Mouse (Mus musculus) gastrocnemius, adult 8-10 months (tissue): Measurements from ENCODE around the gene Ddx24. TPM values are rescaled to one million over a fixed set of nuclear protein-coding genes. Genes with fewer than 3 reads are reported as not detected.
A peak's percentile ranks its signal among the peaks of the same experiment; 100 is the strongest.
"Not testable (repeated sequence)": the region's sequence is repeated elsewhere in the genome, so short reads cannot be mapped to it uniquely, and the experiment has no call there.

Experiments
- DNase-seq, 2 experiments: peaks; one replicate each; pipeline ENCODE4 v3.0.0; 2022; ENCODE audit warnings: low spot score in 2 of 2
- total RNA-seq, 4 experiments: library from RNA; stranded (reverse); gene quantifications; 2 replicates each; pipeline ENCODE4 v1.2.4; 2022

The Ddx24 gene
- total RNA-seq, result 10 to 100 TPM; 79.0 to 94.0 (median 83.7) TPM

GRCm38 (mm10) chr12:103425729-103426470 is at the start of gene Ddx24:
TSS of gene Ddx24 (minus strand) at chr12:103425830.
- DNase-seq, result peak; percentile 96 to 98

DNA sequence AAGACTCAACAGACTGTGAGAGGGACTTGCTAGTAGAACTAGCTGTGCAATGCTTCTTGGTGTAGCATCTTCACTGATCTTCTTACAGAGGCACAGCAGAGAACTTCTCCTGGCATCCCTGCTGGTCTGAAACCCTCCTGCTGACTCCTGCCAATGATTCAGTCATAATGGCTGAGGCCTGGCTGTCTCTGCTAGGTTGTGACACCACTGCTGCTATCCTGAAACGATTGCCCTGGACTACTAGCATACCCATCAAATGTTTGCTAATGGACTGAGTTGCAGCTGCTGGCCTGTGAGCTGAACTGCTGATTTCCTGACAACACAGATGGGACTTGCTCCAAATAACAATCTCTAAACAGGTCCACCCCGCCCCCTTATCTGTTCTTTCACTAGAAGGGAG is 48.9 kb upstream of the Ddx24 start:
- no peak for DNase-seq

GRCm38 (mm10) chr12:103457140-103457539 is 31.5 kb upstream of the Ddx24 start, which contains the start of gene Ifi27l2b:
TSS of gene Ifi27l2b (minus strand) at chr12:103457223.
- DNase-seq, result no peak

GRCm38 (mm10) chr12:103456727-103457126 is 31.1 kb upstream of the Ddx24 start:
- not testable (repeated sequence) for DNase-seq

DNA sequence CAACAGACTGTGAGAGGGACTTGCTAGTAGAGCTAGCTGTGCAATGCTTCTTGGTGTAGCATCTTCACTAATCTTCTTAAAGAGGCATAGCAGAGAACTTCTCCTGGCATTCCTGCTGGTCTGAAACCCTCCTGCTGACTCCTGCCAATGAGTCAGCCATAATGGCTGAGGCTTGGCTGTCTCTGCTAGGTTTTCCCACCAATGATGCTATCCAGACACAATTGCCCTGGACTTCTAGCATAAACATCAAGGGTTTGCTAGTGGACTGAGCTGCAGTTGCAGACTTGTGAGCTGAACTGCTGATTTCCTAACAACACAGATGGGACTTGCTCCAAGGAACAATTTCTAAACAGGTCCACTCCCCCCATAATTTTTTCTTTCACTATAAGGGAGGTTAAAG is 27.7 kb upstream of the Ddx24 start:
- no peak for DNase-seq

DNA sequence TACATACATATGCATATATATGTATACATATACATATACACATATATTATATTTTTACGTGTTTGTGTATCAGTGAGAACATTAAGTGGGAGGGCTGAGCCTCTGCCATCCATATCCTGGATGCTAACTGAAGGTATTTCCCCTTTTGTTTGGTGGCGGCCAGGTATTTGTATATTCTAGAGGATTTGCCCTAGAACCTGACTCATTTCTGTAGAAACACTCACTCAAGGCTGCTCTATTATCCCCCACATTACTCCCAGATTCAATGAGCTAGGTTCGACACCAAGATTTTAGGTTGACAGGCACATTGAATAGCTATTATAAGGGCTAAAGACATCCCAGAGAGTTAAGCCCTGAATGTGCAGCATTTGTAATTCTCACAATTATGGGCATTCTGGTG is 19.4 kb upstream of the Ddx24 start:
- DNase-seq, result no peak

GRCm38 (mm10) chr12:103444261-103444660 is 18.6 kb upstream of the Ddx24 start:
- not testable (repeated sequence) for DNase-seq

GRCm38 (mm10) chr12:103443524-103443923 is 17.9 kb upstream of the Ddx24 start, which contains the start of gene Ifi27l2a:
TSS of gene Ifi27l2a (minus strand) at chr12:103443680.
- DNase-seq, result no peak

DNA sequence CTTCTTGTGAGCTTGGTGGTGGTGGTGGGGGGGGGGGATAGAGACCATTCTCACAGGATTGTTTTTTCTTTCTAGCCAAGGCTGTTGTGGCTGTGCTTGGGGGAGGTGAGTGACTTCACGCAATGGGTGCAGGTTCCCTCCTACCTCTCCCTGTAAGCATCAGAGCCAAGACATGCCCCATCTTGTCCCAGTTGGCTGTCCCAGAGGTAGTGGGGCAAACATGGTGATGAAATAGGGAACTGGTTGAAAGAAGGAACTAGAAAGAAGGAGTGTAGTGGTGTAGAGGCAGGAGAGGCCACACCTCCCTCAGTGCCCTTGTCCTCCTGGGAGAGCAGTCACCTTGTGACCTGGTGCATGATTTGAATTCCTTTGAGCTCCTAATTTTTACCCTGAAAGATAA is 12.0 kb upstream of the Ddx24 start:
- no peak for DNase-seq

DNA sequence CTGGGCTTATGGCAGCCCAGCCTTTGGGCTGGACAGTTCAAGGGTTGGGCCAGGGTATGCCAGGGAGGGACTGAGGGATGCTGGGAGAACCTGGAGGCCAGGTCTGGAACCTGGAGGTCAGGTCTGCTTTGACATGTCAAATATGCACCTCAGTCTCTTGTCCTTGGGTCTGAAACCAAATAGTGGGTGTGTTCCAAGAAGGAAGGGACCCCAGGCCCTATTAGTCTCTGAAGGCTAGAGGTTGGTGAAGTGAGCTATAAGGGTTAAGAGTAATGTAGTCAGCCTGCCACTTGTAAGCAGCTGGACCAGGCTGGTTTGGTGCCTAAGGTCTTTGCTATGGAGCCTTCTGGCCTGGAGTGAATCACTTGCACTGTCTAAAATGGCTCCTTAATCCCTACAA is 9.2 kb upstream of the Ddx24 start:
- no peak for DNase-seq

- peak; percentile 63 to 73 for DNase-seq
Measured at GRCm38 (mm10) chr12:103433986-103434731, 8.5 kb upstream of the Ddx24 start, which contains the start of gene Ifi27. TSS of gene Ifi27 (plus strand) at chr12:103434211.

DNA sequence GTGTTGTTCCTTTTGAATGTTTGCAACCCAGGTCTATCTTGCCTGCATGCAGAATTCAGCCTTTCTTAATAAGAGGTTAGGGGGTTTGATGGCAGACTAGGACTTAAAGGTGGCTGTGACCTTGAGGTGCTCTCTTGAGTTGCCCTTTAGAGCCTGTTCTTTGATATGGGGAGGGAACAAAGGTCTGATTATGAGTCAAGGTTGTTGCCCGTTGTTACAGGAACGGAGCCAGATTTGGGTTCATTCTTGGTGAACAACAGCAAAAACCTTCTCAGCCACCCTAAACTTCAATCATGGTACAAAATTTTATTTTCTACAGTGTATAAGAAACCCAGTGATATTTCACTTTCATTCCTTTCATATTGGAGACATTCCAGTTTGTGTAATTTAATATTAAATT is 7.8 kb upstream of the Ddx24 start:
- DNase-seq, result no peak

DNA sequence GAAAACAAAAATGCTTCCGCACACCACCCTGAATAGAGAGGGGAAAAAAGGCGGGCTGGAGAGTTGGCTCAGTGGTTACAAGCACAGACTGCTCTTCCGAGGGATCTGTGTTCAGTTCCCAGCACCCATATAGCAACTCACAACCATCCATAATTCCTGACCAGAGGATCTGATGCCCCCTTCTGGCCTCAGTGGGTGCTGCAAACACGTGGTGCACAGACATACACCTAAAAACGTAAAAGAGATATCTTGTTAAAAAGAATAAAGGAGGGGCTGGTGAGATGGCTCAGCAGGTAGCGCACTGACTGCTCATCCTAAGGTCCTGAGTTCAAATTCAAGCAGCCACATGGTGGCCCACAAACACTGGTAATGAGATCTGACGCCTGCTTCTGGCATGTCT is 1.1 kb upstream of the Ddx24 start:
- DNase-seq, result no peak

GRCm38 (mm10) chr12:103425016-103425728 is 458 bp downstream of the Ddx24 start:
- DNase-seq, result no peak

GRCm38 (mm10) chr12:103408144-103408543 is 17.5 kb downstream of the Ddx24 start:
- DNase-seq, result no peak

GRCm38 (mm10) chr12:103407720-103408119 is 17.9 kb downstream of the Ddx24 start, which contains the start of gene 9330161L09Rik:
TSS of gene 9330161L09Rik (minus strand) at chr12:103407820.
- no peak for DNase-seq

- DNase-seq, result no peak
Measured at GRCm38 (mm10) chr12:103404131-103404530, 21.5 kb downstream of the Ddx24 start.

DNA sequence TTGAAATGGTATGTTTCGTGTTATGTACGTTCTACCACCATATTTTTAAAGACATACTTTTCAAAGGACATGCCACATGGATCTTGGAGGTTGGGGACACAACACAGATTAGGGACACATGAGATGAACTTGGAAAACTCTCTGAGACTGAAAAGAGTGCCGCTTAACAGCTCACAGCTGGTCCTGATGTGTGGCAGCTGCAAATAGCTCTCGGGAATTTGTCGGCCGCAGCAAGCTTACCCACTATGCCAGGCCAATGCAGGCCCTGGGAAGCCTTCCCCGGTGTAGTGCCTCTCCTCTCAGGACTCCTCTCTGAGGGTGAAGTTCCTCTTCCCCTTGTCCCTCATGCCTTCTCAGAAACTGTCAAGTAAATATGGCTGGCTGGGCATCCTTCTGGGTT is 28.9 kb downstream of the Ddx24 start:
- no peak for DNase-seq

DNA sequence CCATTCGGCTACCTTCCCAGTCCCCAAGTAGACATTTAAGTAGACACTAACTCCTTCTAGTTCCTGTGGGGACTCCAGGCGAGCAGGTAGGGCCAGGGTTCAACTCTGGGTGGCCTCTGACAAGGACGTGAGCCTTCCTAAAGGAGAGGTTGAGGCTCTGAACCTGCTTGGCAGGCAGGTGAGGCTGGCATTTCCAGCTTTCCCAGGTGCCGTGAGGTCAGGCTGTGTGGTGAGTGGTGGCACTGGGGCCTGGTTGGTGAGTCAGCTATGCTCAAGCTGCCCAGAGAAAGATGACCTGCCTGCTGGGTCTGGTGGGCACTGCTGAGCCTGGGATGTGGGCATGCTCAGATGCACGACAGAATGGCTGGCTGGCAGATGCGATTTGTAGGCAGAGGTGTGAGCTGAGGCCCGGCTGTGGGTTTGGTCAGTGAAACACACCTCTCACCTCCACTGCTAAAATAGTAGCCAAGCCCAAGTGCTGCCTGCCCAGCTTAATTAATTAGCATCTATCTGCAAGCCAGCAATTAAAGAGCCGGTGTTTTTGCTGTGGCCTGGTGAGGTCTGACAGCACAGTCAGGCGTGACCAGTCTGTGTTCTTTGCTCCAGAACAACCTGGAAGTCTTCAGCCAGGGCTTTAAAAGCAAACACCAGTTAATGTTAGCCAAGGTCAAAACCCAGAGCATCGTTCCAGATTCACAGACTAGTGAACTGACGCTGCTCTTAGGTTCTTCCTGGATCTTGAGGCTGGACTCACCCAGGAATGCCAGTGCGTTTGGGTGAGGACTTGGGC is 29.9 kb downstream of the Ddx24 start:
- no peak for DNase-seq

DNA sequence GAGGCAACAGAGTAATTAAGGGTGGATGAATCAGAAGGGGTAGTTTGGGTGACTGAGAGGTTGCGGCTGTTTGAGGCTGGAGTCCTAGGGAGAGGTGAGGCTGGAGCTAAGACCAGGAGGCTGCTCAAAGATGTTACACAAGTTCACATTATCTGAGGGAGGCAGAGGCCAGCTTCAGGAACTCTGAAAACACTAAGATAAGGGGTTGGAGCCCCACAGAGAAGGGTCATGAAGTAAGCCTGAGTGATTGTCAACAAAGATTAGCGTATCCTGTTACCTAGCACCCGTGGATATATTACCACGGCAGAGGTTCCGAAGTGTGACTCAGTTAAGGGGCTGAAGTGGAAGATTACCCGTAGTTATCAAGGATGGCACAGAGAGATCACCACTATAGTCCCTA is 32.1 kb downstream of the Ddx24 start:
- DNase-seq, result no peak

DNA sequence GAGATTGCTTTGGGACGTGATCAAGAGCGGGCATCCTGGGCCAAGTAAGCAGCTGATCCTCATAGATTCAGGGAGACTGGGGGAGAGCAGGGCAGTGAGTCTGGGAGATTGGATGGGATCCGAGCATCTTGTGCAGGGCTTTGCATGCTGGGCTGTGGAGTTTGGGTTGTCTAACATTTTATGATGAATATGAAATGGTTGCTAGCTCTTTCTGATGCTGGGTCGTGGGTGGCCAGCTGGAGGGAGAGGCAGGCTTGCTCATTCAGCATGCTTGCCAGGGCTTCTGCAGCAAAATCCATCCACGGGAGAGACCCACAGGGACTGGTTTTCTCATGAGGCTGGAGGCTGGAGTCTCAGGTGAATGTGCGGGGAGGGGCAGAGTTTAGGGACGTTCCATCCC is 34.5 kb downstream of the Ddx24 start:
- no peak for DNase-seq
